Comparison of ENCODE assay signal across 8 mouse cellular contexts in genomic region chr3:95891211-95892065, GRCm38 (mm10). TPM values are rescaled to one million over a fixed set of nuclear protein-coding genes. Genes with fewer than 3 reads are reported as not detected.
DNase-seq lines count a peak whose midpoint lies in the region; ATAC-seq and TF ChIP-seq lines count a peak whose summit lies in the region.

TSS of gene BC028528 (minus strand) at chr3:95892005.

- no peak within 1 kb of the TSS for H3K4me2 ChIP-seq in forebrain, embryonic 12.5 days
- H3K4me2 ChIP-seq in hindbrain, embryonic 14.5 days (replicated peaks): peak within 1 kb of the TSS; percentile 93
- H3K4me2 ChIP-seq in neural tube, embryonic 15.5 days: peak within 1 kb of the TSS; percentile 33

- TF ChIP-seq CTCF in lung, adult 2 months (IDR thresholded peaks at IDR 0.05; ENCODE audit: insufficient read depth, low read length): no peak

- DNase-seq in A20 (ENCODE audit: low read depth, low spot score): peak; percentile 76
- peak; percentile 87 for DNase-seq in MEL-GATA-1-ER (ENCODE audit: extremely low read depth, low read depth)
- DNase-seq in hindbrain, embryonic 14.5 days (ENCODE audit: low spot score): no peak
- peak; percentile 54 for DNase-seq in lung, adult 2 months
- no peak for DNase-seq in right cerebral cortex, postnatal 4 days

- H3K9me3 ChIP-seq in forebrain, embryonic 12.5 days: no peaks in the 10 kb centered on the region
- no peaks in the 10 kb centered on the region for H3K9me3 ChIP-seq in hindbrain, embryonic 14.5 days (ENCODE audit: control insufficient read depth, low read length)
- H3K9me3 ChIP-seq in neural tube, embryonic 15.5 days (replicated peaks): no peaks in the 10 kb centered on the region

- no peaks in the 10 kb centered on the region; the same call in 1 of the 2 replicates for H3K36me3 ChIP-seq in forebrain, embryonic 12.5 days (replicated peaks)
- 0 out of 2 replicates have a peak, but pooled peaks cover 5% of the 10 kb centered on the region for H3K36me3 ChIP-seq in hindbrain, embryonic 14.5 days (replicated peaks; ENCODE audit: control insufficient read depth, insufficient read depth)
- no peaks in the 10 kb centered on the region for H3K36me3 ChIP-seq in neural tube, embryonic 15.5 days

- peak within 1 kb of the TSS; percentile 56 for H3K27ac ChIP-seq in forebrain, embryonic 12.5 days
- H3K27ac ChIP-seq in hindbrain, embryonic 14.5 days: peak within 1 kb of the TSS; percentile 51
- H3K27ac ChIP-seq in neural tube, embryonic 15.5 days (replicated peaks): peak within 1 kb of the TSS; percentile 72

- H3K27me3 ChIP-seq in forebrain, embryonic 12.5 days: peaks cover 12% of the 10 kb centered on the region; the same call in 1 of the 2 replicates
- H3K27me3 ChIP-seq in hindbrain, embryonic 14.5 days (ENCODE audit: control insufficient read depth, insufficient read depth, low read length): no peaks in the 10 kb centered on the region
- H3K27me3 ChIP-seq in neural tube, embryonic 15.5 days (replicated peaks): no peaks in the 10 kb centered on the region

- 0 out of 2 replicates have a peak within 1 kb of the TSS, but pooled peaks have one; percentile 1 for H3K4me3 ChIP-seq in forebrain, embryonic 12.5 days (replicated peaks)
- peak within 1 kb of the TSS; percentile 13 for H3K4me3 ChIP-seq in hindbrain, embryonic 14.5 days (replicated peaks; ENCODE audit: low read length)
- H3K4me3 ChIP-seq in lung, adult 2 months (replicated peaks; ENCODE audit: extremely low read depth, low read depth, low read length): peak within 1 kb of the TSS; percentile 66
- peak within 1 kb of the TSS; percentile 11; the same call in 1 of the 2 replicates for H3K4me3 ChIP-seq in neural tube, embryonic 15.5 days (replicated peaks)

- peak; percentile 66; the same call in 1 of the 2 replicates for TF ChIP-seq POLR2A in lung, adult 2 months (IDR thresholded peaks at IDR 0.05; ENCODE audit: borderline replicate concordance, extremely low read depth, low read depth, low read length)

- H3K4me1 ChIP-seq in forebrain, embryonic 12.5 days: peaks cover 24% of the 10 kb centered on the region
- peaks cover 8% of the 10 kb centered on the region; the same call in 1 of the 2 replicates for H3K4me1 ChIP-seq in hindbrain, embryonic 14.5 days (replicated peaks; ENCODE audit: control insufficient read depth, insufficient read depth, low read length)
- peaks cover 6% of the 10 kb centered on the region; the same call in 1 of the 2 replicates for H3K4me1 ChIP-seq in lung, adult 2 months (ENCODE audit: control insufficient read depth, insufficient read depth, low read length)
- H3K4me1 ChIP-seq in neural tube, embryonic 15.5 days: peaks cover 29% of the 10 kb centered on the region

- peak within 1 kb of the TSS; percentile 38; the same call in 1 of the 2 replicates for H3K9ac ChIP-seq in forebrain, embryonic 12.5 days
- peak within 1 kb of the TSS; percentile 8; the same call in 1 of the 2 replicates for H3K9ac ChIP-seq in hindbrain, embryonic 14.5 days
- H3K9ac ChIP-seq in neural tube, embryonic 15.5 days (replicated peaks): no peak within 1 kb of the TSS; the same call in 1 of the 2 replicates

- ATAC-seq in forebrain, embryonic 12.5 days (ENCODE audit: low FRiP score): no peak
- no peak for ATAC-seq in hindbrain, embryonic 14.5 days (ENCODE audit: low FRiP score)
- no peak for ATAC-seq in neural tube, embryonic 15.5 days (ENCODE audit: low FRiP score)
- no peak for ATAC-seq in cerebellum, adult (ENCODE audit: insufficient number of reproducible peaks, low FRiP score, low TSS enrichment)

- WGBS in forebrain, embryonic 12.5 days: 28% methylated on average over 12 of the region's 12 CpGs
- 25% methylated on average over 12 of the region's 12 CpGs for WGBS in hindbrain, embryonic 14.5 days
- 16% methylated on average over 12 of the region's 12 CpGs for WGBS in lung, adult 2 months
- 20% methylated on average over 12 of the region's 12 CpGs for WGBS in neural tube, embryonic 15.5 days

RNA-seq across cellular contexts. Expression of gene BC028528, which starts in this region (rescaled TPM):
- polyA plus RNA-seq in forebrain, embryonic 12.5 days (2016; fragmentation: Nextera tagmentation; extraction: Ambion mirVana): 8.4 and 10.1 TPM in 2 replicates
- polyA plus RNA-seq in hindbrain, embryonic 14.5 days (2014; fragmentation: Nextera tagmentation; extraction: Ambion mirVana): 16.1 and 26.2 TPM in 2 replicates
- 81.5 and 113 TPM in 2 replicates for polyA plus RNA-seq in lung, adult 2 months (2012; rRNA removed)
- polyA plus RNA-seq in neural tube, embryonic 15.5 days (2015; fragmentation: Nextera tagmentation; extraction: Ambion mirVana): 23.8 and 25.3 TPM in 2 replicates

Comparison
In these comparisons a context has a peak if more than half of its experiments do, and no peak if none do; other contexts are left out.
1. DNase-seq: peak in A20 (single experiment), MEL-GATA-1-ER (single experiment) and lung, adult 2 months (single experiment); none in hindbrain, embryonic 14.5 days (single experiment) and right cerebral cortex, postnatal 4 days (single experiment).
2. H3K4me3 ChIP-seq: peak in every context shown above with its lines; median percentile 66 in lung, adult 2 months; 13 in hindbrain, embryonic 14.5 days; 11 in neural tube, embryonic 15.5 days; 1 in forebrain, embryonic 12.5 days.
3. Peak in every context shown above with its lines, with median percentiles within 50 percentile points of each other: H3K27ac ChIP-seq.